Mouse (Mus musculus): Measurements from ENCODE around the gene Clrn3. TPM values are rescaled to one million over a fixed set of nuclear protein-coding genes. Genes with fewer than 3 reads are reported as not detected.
A peak's percentile ranks its signal among the peaks of the same experiment; 100 is the strongest.
"Not testable (repeated sequence)": the region's sequence is repeated elsewhere in the genome, so short reads cannot be mapped to it uniquely, and the experiment has no call there.

Clrn3 gene
- total RNA-seq (2021) = not detected
- long read RNA-seq, experiment 1 = 0 reads
- long read RNA-seq, experiment 2 = 0 reads

DNA sequence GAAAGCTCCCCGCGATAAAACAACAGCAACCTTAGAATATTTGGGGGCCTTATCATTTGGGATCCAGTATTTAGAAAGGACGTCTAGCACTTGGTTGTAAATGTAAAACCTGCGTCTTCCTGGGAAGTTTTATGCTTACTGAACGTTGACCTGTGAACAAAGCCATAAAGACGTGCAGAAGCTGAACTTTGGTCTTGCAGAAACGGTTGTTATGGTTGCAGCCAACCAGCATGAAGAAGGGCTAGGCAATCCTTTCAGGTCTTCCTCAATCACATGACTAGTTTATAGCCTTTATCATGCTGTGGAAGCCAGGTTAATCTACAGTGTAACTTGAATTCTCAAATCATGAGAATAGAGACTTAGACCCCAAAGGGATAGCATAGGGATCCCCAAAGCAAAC, at the start of gene Clrn3:
Gene Clrn3 (minus strand): TSS at position 140 of the 400 bp plus-strand sequence.
- no peak for DNase-seq (ENCODE audit: low spot score in 2 of 2)

DNA sequence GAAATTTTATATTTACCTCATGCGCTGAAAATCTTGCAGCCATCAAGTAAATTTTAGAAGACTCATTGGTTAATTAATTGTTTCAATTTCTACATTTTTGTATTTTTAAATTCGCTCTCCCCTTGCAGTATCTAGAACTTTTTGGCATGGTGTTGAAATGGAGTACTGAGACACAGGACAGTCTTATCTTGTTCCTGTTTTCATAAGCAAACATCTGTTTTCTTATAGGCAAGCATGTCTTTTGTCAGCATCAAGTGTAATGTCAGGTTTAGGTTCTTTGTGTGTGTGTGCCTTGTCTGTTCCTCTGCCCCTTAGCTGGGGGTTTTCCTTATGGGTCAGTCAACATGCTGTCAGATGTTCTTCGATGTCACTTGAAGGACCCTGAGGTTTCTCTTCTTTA, 47.9 kb upstream of the Clrn3 start:
- DNase-seq (ENCODE audit: low spot score in 2 of 2) = no peak

DNA sequence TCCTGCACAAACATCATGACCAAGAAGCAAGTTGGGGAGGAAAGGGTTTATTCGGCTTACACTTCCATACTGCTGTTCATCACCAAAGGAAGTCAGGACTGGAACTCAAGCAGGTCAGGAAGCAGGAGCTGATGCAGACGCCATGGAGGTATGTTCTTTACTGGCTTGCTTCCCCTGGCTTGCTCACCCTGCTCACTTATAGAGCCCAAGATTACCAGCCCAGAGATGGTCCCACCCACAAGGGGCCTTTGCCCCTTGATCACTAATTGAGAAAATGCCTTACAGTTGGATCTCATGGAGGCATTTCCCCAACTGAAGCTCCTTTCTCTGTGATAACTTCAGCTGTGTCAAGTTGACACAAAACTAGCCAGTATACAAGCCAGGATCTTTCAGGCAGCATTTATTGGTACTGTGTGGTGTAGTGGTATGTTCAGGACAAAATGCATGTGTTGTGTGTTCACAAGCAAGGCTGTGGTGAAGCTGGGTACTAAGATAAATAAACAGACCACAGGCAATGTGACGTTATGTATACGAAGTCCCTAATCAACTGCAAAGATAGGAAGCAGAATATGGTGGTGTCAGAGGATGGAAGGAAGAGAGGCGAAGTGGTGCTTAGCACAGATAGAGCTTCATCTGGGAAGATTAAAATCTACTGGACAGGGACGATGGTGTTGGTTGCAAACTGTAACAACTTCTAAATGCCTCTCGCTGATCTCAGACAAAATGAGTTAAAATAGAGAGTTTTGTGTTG, 47.0 kb upstream of the Clrn3 start:
- not testable (repeated sequence) for DNase-seq (ENCODE audit: low spot score in 2 of 2)

DNA sequence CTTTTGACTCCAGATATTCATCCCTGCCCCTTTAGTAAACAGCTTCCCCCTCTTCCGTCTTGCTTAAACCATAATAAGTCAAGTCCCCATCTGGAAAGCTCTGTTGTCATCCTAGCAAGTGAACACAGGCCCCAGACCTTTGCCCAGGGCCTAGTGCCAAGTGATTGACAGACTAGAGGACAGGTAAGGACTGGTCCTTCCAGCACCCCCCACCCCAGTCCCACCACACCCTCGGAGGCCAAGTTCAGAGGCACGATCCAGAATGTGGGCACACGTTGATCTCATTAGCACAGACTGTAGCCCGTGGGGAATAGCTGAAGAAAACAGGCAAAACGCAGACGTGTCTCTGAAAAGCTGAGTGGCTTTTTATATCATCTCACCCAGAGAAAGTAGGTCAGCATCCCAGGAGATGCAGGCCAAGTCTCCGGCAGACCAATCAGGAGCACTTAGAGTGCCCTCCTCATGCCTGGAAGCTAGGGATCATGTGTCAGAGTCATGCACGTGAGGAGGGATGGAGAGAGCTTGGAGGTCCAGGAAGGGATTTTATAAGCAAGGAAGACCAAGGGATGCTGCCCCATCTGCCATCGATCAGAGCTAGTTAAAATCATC, 43.6 kb upstream of the Clrn3 start:
- DNase-seq (ENCODE audit: low spot score in 2 of 2) = no peak

DNA sequence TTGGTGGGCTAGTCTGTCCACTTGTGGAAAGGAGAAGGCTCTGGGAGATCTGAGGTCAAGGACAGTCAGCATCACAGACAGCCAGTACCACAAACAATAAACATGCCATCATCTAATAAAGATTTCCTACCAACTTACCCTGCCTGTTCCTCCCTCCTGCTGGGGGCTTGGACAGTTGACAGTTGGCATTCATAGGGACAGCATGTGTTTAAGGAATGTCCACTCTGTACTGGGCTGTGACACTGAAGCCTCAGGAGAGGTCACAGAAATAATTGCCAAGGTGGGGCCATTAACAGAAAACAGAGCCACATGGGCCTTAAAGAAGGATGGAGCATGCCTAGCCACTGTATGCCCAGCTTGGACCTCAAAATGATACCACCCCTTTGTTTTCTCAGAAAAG, 42.9 kb upstream of the Clrn3 start:
- no peak for DNase-seq (ENCODE audit: low spot score in 2 of 2)

DNA sequence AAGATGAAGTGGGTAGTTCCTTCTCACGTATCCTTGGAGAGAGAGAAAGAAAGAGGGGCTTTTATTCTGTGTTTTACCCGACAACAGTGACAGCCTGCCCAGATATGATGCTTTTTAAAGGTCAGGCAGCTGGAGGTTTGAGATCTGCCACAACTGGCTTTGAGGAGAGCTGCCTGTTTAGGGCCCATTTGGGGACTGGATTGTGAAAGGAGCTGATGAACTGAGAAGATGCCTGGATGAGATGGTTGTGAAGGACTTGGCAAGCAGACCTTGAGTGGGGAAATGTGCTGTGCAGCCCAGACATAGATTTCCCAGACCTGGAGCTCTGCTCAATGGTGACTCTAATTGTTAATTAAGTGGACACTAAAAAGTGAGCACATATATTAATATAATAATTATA, 40.1 kb upstream of the Clrn3 start:
- no peak for DNase-seq (ENCODE audit: low spot score in 2 of 2)

DNA sequence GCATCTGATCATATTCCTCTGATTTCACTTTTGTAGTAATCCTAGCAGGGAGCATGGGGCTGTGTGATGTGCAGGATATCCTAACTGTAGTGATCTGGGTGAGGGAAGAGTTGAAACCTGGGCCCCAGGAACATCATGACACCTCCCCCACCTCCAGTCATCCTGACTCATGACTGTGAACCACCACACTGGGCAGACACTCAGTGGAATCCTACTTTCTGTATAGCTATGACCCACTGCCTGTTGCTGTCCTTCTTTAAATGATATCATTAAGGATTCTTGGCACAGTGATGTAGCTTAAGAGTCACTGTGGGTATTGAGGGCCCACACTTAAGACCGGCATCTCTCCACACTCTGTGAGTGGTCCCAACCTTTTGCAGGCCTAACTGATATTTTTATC, 39.1 kb upstream of the Clrn3 start:
- DNase-seq (ENCODE audit: low spot score in 2 of 2) = no peak

DNA sequence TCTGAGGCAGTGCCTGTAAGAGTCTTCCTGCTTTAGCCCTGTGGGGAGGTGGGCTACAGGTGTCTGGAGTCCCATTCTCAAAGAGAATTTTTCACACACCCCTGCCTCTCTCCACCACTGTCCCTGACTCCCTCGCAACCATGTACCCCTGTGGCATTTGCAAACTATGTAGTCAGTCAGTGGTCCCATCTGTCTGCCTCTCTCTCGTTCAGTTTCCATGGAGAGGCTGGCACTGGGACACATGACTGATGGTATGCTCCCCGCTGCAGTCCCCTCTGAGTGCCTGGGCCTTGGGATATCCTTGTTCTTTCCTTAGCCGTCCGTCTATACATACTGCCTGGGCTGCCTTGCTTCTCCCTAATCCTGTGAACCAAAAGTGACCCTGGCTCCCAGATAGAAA, 37.6 kb upstream of the Clrn3 start:
- DNase-seq (ENCODE audit: low spot score in 2 of 2) = no peak

DNA sequence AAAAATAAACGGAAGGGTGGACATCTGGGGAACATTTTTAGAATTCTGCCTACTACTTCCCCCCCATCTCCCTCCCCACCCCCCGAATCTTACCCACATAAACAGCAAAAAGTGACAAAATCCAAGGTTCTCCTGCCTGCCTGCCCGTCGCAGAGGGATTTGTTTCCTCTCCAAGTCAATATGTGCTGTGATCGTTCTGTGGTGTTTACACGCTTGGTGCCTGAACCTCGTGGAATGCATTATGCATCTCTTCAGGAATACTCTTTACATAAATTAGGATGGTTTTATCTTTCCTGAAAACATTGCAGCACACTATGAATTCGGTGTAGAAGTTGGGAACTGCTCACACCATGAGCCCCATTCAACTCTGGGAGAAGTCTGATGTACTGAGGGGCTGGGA, 35.6 kb upstream of the Clrn3 start:
- no peak for DNase-seq (ENCODE audit: low spot score in 2 of 2)

DNA sequence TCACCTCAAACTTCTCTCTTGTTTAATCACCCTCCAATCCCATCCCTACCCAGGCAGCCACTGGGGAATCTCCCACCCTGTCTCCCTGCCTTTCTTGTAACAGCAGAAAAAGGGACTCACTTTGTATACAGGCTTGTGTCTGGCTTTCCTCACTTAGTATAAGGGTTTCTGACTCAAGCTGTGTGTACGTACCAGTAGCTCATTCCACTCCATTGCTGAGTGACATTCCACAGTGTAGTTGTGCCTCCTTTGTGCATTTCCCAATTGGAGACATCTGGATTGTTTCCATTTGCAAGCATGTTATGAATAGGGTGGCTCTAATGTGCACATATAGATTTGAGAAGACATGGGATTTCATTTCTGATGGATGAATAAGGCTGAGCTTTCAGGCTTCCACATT, 31.8 kb upstream of the Clrn3 start:
- no peak for DNase-seq (ENCODE audit: low spot score in 2 of 2)

DNA sequence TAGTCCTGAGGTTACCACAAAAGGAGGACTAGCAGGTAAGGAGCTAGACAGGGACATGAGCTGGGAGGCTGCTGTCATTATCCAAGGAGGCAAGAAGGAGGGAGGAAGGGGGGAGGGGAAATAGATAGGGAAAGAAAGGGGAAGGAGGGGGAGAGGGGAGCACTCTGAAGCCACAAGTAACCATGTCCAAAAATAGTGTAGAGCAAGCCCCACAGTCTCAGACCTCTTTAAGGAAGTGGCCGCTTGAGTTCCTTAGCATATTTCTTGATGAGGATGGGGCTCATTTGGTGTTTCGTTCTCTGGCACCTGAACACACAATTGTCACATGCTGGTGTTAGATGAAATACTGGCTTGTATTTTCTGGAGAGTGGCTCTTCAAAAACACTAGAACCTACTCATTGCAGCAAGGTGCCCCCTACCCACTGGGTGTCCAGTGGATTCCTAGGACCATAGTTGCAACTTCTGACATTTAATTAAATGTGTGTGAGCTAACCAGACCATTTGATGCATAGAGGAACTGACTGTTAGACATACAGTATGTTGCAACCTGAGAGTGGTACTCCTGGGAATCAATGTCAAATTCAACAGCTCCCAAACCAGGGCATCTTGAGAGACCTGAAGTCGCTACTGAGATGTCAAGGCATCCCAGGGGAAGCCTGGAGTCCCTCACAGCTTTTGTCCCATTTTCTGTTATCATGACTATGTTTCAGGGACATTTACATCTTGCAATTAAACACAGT, 28.4 kb upstream of the Clrn3 start:
- DNase-seq (ENCODE audit: low spot score in 2 of 2) = no peak

DNA sequence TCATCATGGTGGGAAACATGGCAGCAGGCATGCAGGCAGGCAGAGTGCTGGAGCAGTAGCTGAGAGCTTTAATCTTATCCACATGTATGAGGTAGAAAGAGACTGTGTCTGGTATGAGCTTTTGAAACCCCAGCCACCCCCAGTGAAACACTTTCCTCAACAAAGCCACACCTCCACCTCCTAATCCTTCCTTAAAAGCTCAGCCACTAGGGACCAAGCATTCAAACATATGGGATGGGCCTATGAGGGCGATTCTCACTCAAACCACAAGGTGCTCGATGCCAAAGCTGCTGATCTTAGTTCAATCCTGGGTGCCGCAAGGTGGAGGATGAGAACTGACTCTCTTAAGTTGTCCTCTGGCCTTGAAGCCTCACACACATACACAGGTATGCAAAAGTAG, 25.1 kb upstream of the Clrn3 start:
- no peak for DNase-seq (ENCODE audit: low spot score in 2 of 2)

DNA sequence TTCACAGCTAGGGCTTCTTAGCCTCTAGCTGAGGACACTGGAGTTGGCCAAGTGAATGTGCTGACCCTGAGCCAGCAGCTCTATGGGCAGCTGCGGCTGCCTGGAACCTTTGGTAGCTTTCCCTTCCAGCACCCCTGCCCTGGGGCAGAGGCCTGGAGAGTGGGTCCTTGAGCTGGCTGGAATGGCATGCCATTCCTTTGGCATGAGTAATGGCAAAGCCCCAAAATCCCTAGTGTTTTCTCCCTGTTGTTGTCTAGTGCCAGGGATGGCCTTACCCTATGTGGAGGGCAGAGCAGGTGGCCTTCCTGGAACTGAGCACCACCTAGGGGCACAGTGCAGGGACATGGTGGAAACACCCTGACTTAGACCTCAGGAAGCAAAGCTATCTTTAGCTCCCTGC, 23.1 kb upstream of the Clrn3 start:
- peak; percentile 29 to 59 for DNase-seq (ENCODE audit: low spot score in 2 of 2)

DNA sequence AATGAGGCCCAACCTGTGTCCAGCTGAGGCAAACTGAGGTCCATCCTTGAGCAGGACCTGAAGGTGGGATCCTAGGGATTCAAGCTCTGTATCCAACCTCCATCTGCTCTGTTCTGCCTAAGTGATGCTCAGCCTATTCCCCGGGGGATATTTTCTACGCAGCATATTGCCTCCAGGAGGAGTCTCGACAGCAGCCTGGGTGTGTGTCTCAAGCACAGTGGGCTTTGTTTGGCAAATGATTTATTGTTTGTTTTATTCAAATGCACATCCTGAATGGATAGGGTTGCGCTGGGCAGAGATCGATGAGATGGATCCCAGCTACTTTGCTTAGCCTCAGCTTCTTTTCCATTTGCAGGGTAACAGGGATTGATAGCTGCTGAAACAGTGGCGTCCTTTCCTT, 20.0 kb upstream of the Clrn3 start:
- no peak for DNase-seq (ENCODE audit: low spot score in 2 of 2)

DNA sequence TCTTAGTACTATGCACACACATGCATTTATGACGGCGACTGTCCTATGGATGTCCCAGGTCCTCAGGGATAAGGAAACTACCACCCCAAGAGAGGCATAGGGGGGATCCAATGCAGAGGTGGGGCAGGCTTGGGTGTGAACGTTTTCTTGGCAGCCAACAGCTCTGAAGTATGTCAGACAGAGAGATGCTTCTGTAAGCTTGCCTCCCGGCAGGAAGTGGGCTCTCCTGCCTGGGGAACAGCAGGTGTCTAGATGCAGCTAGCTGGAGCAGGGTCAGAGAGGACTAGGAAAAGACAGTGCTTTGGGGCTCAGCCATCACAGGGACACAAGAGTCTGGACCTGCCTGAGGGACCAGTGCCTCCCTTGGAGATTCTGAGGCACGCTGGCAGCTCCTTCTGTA, 18.1 kb upstream of the Clrn3 start:
- DNase-seq (ENCODE audit: low spot score in 2 of 2) = no peak

DNA sequence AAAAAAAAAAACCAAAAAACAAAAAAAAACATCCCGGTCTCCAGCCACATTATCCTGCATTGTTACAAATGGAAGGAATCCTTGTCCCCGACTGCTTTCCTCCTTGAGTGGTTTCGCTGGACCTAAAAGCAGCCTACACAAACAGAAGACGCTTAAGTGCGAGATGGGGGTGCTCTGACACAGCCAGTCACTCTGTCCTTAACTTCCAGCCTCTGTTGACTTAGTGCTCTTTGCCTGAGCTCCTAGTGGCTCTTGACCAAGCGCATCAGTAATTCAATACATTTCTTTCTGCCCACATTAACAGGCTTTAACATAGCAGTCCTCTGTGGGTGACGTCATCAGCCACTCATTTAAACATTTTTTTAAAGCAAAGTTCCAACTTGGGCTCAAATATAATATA, 17.5 kb upstream of the Clrn3 start:
- DNase-seq (ENCODE audit: low spot score in 2 of 2) = no peak

DNA sequence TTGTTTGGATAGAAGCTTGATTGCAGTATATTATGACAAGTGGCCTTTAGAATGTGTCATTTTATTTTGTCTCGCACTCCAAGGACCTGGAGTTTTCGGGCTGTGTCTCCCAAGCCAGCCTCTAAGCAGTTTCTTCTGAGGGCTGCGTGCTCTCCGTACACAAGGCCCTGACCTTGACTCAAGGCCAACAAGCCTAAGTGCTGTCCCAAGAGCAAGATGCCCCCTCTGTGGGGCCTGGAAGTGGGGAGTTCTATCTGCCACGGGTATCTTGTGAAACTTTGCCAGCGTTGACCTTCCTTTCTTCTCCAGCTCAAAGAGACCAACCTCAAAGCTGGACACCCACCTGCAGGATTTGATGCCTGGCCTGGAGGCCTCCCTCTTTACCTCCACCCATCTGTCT, 15.9 kb upstream of the Clrn3 start:
- DNase-seq (ENCODE audit: low spot score in 2 of 2) = no peak

DNA sequence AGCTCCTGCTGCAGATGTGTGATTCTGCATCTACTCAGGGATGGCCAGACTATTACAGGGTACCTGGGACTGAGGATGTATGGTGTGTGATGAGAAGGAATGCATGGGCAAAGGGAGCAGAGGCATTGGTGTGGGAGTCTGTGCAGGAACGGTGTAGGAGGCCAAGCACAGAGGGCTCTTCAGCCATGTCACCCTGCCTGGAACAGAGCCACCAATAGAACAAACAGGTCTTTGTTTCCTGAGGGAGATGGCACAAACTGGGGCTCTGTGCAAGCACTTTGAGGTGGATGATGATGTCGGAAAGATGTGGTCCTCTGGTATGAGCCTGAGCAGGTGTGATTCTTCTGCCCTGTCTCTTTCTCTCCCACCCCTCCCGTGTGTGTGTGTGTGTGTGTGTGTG, 14.6 kb upstream of the Clrn3 start:
- DNase-seq (ENCODE audit: low spot score in 2 of 2) = no peak

DNA sequence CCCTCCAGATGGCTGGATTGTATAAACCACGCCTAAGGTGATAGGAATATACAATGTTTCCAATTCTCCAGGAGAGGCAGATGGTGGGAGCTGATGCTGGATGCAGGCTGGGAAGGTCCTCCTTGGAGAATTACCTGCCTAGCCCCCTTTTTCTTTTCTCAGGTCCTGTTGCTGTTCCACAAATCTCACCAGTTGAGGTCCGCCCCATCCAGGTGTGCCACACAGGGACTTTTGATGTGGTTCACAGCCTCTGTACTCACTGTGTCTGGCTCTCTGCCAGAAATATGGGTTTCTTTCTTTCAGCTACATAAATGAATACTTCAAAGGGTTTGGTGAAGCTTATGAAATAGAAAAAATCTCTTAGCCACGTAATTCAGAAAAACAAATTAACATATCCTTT, 13.8 kb upstream of the Clrn3 start:
- no peak for DNase-seq (ENCODE audit: low spot score in 2 of 2)

DNA sequence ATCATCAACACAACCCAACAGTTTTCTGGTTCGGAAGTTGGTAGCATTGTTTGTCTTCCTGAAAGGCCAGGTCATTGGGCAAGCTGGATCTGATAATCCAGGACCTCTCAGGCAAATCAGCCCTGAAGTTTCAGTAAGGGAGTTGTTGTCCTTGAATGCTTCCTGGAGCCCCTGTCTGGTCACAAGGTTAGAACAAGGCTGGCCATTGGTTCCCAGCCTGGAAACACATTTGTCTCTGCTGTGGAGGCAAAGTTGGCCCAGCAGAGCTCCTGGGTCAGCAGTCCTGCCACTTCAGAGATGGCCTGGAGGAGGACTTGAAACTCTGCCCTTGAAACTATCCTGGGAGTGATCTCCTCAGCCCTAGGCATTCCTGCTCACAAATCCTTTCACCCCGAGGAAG, 11.0 kb upstream of the Clrn3 start:
- no peak for DNase-seq (ENCODE audit: low spot score in 2 of 2)

DNA sequence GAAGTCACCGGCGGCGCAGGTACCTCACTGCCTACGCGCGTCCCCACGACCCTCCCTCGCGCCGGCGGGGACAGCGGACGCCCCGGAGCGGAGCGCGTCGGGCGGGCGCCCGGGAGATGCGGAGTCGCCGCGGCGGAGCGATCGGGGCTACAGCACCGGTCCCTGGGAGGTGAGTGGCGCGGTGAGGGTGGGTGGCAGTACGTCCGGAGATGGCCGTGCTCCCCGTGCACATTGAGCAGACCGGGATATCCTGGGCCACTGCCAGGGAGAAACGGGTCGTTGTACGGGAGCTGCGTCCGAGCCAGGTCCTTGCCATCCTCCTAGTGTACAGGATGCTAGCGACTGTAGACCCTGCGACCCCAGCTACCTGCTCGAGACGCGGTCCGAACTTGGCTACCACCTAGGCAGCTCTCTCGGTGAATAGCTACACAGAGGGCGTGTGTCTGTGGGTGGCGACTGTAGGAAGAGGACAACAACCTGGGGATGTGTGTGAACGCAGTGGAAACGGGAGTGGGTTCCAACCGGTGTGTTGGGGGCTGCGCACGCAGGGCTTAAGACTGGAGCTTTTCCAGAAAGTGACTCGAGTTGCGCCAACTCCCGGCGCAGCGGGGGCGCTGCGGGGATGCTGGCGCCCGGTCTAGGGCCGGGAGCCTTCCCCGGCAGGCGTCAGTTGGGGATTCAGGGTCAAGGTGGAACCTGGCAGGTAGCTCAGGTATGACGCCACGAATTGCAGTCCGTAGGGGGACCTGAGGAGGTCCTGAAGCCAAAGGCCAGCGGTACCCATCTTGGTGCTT, 9.7 kb upstream of the Clrn3 start:
- DNase-seq (ENCODE audit: low spot score in 2 of 2) = peak in 1 of 2 experiments; percentile 55
